Mouse (Mus musculus) ES-E14 (cell line): Measurements from ENCODE around the gene Taf5.

ENCODE experiments used
- HCFC1 ChIP-seq: IDR thresholded peaks from 2 replicates; pipeline ENCODE4 v1.6.1; 2012; ENCODE audit warnings: low read length, inconsistent platforms, borderline replicate concordance; ENCODE audit not compliant: insufficient read depth
- MAFK ChIP-seq: IDR thresholded peaks from 2 replicates; pipeline ENCODE4 v1.6.1; 2014; ENCODE audit warnings: mild to moderate bottlenecking, low read depth, low read length, inconsistent platforms; ENCODE audit not compliant: insufficient read depth
- ZC3H11A ChIP-seq: IDR thresholded peaks from 2 replicates; pipeline ENCODE4 v1.6.1; 2012; ENCODE audit warnings: low read depth, mild to moderate bottlenecking, inconsistent platforms, low read length, borderline replicate concordance
- ZNF384 ChIP-seq: IDR thresholded peaks from 2 replicates; pipeline ENCODE4 v1.6.1; 2012; ENCODE audit warnings: low read depth, low read length, inconsistent platforms

DNA sequence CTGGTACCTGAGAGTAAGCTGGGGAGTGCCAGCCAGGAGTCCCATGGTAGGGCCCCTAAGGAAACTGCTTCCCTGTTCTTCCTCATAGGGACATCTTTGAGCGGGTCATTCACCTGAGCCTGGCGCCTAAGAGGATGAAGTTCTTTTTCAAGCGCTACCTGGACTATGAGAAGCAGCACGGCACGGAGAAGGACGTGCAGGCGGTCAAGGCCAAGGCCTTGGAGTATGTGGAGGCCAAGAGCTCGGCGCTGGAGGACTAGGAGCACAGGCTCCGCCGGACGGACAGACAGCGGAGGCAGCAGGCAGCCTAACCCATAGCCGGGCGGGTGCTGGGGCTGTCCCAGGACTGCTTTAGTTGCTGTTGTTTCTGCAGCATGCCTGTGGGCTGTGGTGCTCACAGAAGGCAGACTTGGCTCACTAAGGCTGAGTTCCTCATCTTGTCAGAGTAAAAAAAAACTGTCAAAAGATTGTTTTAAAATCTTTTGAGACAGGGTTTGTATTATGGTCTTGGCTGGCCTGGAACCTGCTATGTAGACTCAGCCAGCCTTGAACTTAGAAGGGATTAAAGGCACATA, 63.1 kb downstream of the Taf5 start:
- TF ChIP-seq ZNF384, result no peak
- TF ChIP-seq HCFC1, result no peak
- TF ChIP-seq MAFK, result no peak
- TF ChIP-seq ZC3H11A, result no peak
